Mouse (Mus musculus) thymus, postnatal 14 days (tissue): Measurements from ENCODE around the gene Xiap.
"Not testable (repeated sequence)": the region's sequence is repeated elsewhere in the genome, so short reads cannot be mapped to it uniquely, and the experiment has no call there.

Experiments used
- DNase-seq: peaks from one replicate; pipeline ENCODE4 v3.0.0; 2021

Xiap gene

GRCm38 (mm10) chrX:42059282-42060068, at the start of gene Xiap:
Xiap (plus strand) TSS chrX:42059679.
- DNase-seq = no peak

GRCm38 (mm10) chrX:42012677-42013208, 46.7 kb upstream of the Xiap start:
- no peak for DNase-seq

GRCm38 (mm10) chrX:42013776-42014175, 45.7 kb upstream of the Xiap start:
- no peak for DNase-seq

GRCm38 (mm10) chrX:42014502-42014901, 45.0 kb upstream of the Xiap start:
- no peak for DNase-seq

GRCm38 (mm10) chrX:42018030-42018429, 41.4 kb upstream of the Xiap start:
- no peak for DNase-seq

- no peak for DNase-seq
These were observed 40.0 kb upstream of the Xiap start for GRCm38 (mm10) chrX:42019441-42019840.

GRCm38 (mm10) chrX:42025802-42026440, 33.6 kb upstream of the Xiap start:
- not testable (repeated sequence) for DNase-seq

- DNase-seq = not testable (repeated sequence)
These were observed 32.5 kb upstream of the Xiap start for GRCm38 (mm10) chrX:42026981-42027380.

GRCm38 (mm10) chrX:42033111-42033693, 26.3 kb upstream of the Xiap start:
- DNase-seq = peak; percentile 71

GRCm38 (mm10) chrX:42033911-42034310, 25.6 kb upstream of the Xiap start:
- DNase-seq = no peak

- no peak for DNase-seq
These were observed 20.0 kb upstream of the Xiap start for GRCm38 (mm10) chrX:42039481-42039880.

- no peak for DNase-seq
These were observed 14.5 kb upstream of the Xiap start for GRCm38 (mm10) chrX:42044935-42045334.

- DNase-seq = no peak
These were observed 8.5 kb upstream of the Xiap start for GRCm38 (mm10) chrX:42050652-42051643.

GRCm38 (mm10) chrX:42057012-42057411, 2.5 kb upstream of the Xiap start:
- DNase-seq = no peak

GRCm38 (mm10) chrX:42057873-42058272, 1.6 kb upstream of the Xiap start:
- no peak for DNase-seq

- DNase-seq = no peak
These were observed 4.1 kb downstream of the Xiap start for GRCm38 (mm10) chrX:42063621-42064020.

GRCm38 (mm10) chrX:42065086-42065485, 5.6 kb downstream of the Xiap start:
- DNase-seq = no peak

GRCm38 (mm10) chrX:42066771-42067170, 7.3 kb downstream of the Xiap start:
- DNase-seq = no peak

- DNase-seq = peak; percentile 79
These were observed 8.3 kb downstream of the Xiap start for GRCm38 (mm10) chrX:42067791-42068200.

- DNase-seq = peak; percentile 64
These were observed 8.9 kb downstream of the Xiap start for GRCm38 (mm10) chrX:42068201-42068874.

- no peak for DNase-seq
These were observed 9.4 kb downstream of the Xiap start for GRCm38 (mm10) chrX:42068875-42069257.

- no peak for DNase-seq
These were observed 28.3 kb downstream of the Xiap start for GRCm38 (mm10) chrX:42087731-42088130.
